Mouse (Mus musculus) gastrocnemius, postnatal 4 days (tissue): ENCODE data around the gene Gpr68. TPM values are rescaled to one million over a fixed set of nuclear protein-coding genes. Genes with fewer than 3 reads are reported as not detected.

Experiments
- DNase-seq, 2 experiments: peaks; one replicate each; pipeline ENCODE4 v3.0.0; 2021 to 2022; ENCODE audit warnings: low spot score in 2 of 2, mixed read lengths in 2 of 2
- total RNA-seq, 2 experiments: library from RNA; stranded (reverse); gene quantifications; 2 replicates each; pipeline ENCODE4 v1.2.3; 2021

Gpr68 gene
- total RNA-seq, 2 experiments from 2014 or later: 0.23 to 0.49 TPM

DNA sequence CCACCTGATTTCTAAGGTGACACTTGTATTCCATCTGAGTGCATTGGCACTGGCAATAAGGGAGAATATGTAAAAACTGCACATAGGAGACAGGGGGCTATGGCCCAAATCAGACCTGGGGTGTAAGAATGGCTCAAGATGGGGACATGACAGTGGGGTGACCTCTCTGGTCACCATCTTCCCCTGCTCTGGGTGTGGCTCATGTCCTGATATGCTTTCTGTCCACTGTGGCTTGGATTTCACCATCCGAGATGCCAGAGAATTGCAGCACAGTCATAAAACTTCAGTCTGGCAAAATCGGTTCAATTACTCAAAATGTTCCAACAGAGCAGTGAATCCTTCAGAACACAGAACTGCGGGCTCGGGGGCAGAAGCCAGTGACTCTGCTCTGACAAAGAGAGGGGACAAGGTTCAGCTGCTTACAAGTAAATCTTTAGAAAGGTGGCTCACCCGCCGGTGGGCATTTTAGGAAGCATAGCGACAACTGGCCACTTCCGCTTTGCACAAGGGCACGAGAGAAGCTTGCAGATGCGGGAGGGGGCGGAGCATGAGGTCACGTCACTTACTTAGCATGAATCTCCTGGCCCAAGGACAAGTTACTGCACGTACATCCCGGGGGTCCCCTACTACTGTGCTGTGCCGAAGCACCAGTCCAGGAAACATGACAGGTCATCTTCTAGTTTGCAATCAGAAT, 16.8 kb upstream of the Gpr68 start:
- no peak for DNase-seq

DNA sequence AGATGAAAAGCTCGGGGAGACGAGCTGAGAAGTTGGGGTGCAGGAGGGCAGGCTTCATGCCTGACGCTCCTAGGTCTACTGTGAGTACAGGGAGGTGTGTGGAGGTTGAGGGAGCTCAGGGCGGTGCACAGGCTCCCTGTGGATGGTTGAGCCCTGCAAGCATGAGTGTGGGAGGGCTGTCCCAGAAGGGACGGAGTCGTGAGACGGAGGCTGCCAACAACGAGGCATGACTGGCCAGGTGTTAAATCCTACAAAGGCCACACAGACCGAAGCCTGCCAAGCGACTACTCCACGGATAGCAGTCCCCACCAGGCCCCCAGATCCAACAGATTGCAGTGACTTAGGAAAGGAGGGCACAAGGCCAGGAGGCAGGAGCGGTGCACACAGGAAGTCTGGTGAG, 2.7 kb upstream of the Gpr68 start:
- DNase-seq: no peak

DNA sequence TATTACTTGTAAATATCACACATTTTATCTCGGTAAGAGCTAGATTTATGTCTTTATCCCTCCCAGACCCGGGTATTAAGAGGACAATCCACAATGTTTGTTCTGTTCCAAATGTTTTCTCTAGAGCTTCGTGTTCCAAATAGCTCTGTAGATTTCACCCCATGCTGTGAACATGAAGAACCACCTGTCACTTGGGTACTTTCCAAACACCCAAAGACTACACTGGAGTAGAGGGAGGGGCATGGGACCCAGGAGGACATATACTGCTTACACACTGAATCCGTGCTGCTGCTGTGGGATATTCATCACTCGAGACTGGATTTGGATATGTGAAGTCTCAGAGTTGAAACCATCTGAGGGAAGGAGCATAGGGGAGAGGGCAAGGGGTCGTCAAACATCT, 1.8 kb upstream of the Gpr68 start:
- no peak for DNase-seq

DNA sequence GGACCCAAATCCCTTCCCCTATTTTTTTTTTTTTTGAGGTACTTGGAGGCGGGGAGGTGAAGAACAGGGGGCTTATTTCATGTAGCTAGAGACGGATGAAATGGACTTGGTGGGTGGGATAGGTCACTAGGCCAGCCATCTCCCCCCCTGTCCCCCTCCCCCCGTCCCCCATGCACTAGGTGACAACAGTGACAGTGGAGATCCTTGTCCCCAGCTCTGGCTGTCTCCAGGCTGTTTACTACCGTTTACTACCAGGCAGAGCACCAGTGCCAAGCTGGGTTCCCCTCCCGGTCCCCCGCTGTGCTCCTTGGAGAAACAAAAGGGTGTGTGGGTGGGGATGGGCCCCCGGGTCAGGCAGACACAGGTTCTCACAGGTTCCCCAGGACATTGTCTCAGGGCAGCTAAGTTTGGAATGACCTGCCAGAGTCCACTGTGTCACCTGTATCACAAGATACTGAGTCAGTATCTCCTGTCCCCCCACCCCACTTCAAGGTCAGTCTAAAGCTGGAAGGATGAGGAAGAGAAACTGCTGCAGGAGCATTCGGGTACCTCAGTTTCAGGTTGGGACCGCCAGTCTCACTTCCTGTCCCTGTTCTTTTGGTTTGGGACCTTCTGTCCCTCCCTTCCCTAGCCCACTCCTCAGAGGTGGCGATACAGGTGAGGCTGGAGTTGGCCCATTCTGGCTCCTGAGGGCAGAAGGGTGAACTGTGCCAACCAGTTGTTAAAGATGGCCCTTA, 468 bp upstream of the Gpr68 start:
- DNase-seq: no peak

DNA sequence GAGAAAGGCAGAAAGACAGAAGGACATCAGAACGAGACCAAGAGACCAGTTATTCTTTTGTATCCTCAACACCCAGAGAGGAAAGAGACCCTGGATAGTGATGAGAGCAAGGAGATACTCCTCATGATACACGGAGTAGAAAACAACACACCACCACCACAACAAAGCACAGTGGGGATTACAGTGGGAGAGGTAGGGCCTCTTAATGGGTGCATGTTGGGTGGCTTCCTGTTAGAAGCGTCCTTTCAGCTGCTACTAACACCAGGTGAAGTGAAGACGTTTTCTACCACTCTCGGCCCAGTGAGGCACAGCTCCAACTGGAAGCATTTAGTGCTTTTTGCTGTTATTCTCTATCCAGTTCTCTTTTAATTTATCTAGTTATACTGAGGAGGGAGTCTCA, 1.1 kb downstream of the Gpr68 start:
- no peak for DNase-seq

DNA sequence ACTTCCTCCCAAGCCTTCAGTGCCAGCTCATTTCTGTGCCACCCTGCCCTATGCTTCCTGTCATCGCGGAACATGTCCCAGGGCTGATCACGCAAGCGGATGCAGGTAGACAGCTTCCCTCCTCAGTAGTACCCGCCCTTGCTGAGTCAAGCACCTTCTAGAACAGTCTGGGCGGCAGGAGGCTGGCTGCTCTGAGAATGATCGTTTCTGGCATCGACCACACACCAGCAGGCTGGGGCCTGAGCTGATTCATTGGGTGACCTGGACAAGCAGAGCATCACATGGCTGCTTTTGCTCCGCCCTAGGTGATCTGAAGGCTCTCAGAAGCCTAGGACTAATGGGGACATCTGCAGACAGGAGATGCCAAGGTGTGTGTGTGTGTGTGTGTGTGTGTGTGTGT, 4.2 kb downstream of the Gpr68 start:
- DNase-seq: no peak

DNA sequence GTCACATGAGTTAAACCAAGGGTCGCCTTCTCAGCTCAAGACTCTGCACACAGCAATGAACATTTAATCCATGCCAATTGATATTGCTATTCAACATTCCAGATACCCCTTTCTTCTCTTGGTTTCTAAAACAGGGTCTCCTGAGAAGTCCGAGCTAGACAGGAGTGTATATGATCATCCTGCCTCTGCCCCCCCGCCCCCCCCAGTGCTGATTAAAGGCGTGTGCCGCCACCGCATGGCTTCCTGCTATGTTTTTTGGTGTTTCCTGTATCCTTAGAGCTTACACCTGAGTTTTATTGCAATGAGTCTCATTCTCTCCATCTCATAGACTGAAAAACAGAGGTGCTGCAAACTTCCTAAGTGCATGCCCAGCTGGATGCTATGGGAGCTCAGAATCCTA, 6.6 kb downstream of the Gpr68 start:
- no peak for DNase-seq

DNA sequence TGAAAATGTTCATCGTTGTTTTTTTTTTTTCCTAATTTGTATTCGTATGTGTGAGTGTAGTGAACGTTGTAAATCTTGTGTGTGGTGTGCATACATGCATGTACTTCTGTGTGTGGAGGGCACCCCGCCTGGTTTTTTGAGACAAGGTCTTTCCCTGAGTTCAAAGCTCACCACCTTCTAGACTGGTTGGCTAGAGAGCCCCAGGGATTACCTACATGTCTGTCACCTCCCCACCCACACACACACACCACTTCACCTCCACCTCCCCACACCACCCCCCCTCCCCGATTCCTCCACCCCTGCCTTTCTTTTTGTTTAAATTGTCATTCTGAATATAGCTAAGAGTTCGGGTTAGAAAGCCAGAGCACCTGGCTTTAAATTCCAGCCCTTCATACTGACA, 7.1 kb downstream of the Gpr68 start:
- no peak for DNase-seq

DNA sequence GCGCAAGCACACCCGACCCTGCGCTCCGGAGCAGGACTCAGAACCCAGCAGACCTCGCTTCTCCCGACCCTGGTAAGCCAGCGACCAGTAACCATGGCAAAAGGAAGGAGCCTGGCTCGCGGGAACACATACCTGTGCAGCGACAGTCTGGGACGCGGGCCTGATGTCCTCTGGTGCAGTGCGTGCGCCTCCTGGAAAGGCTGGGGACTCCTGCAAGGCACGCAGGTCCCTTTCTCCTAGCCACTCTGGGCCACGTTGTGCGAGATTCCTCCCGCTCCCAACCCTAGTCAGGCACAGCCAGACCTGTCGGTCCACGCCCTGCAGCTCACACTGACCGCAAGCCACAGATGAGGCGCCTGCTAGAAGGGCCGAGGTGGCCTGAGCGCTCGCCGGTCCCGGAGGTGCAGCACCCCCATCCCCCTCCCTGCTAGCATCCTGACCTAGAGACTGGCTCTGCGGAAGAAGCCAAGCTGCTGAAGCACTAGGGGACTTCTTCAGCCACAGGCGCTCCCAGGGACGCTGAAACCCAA, 8.8 kb downstream of the Gpr68 start:
- DNase-seq: no peak

DNA sequence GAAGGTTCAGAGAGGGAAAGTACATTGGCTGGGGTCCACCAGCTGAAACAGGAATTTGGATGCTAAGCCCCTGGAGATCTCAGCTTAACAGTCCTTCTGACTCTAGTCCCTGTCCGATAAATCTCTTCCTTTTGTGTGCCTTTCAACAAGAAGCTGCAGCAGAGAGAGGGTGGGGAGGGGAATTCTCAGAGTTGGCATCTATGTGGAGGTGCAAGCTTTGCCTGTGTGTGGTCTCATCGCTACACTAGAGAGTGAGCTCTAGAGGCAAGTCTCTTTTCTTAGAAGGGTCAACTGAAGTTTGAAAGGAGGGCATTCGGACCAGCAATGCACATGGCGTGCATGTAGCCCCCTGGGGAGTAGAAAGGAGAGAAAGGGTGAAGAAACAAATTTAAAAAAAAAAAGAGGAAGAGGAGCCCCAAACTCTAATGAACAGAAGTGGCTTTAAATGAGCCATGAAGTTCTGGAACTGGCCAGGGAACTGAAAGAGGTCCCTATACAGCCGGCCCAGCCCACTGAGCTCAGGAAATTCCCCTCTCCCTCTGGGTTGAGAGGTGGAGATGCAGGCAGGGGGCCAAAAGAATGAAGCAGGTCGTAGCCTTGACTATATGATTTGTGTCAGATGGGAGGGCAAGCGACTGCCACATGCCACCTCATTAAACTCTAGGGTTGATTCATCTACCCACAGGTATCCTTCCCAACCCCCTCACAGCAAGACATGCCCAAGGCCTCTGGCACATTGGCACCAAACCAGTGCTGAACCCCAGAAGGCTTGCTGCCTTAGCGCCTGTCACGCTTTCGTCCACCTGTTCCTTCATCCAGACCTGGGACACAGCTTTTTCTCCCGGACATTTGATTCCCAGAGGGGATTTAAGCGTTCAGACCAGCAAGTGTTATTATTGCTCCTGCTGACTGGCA, 10.0 kb downstream of the Gpr68 start:
- DNase-seq: no peak

DNA sequence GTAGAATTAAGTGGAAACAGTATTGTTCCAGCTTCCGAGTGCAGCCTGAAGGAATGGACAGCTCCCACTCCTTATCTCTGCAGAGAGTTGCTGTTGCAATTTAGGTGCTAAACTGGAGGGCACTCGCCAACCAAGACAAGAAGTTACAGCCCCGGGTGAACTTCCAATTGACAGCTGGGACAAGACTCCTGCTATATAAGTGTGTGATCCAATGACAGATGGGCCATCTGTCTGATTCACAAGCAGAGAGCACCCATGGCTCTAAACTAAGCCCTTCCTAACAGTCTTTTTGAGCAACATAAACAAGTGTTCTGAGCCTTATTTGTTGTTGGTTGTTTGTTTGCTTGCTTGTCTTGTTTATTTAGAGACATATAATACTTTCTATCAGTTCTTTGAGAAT, 11.3 kb downstream of the Gpr68 start:
- no peak for DNase-seq

DNA sequence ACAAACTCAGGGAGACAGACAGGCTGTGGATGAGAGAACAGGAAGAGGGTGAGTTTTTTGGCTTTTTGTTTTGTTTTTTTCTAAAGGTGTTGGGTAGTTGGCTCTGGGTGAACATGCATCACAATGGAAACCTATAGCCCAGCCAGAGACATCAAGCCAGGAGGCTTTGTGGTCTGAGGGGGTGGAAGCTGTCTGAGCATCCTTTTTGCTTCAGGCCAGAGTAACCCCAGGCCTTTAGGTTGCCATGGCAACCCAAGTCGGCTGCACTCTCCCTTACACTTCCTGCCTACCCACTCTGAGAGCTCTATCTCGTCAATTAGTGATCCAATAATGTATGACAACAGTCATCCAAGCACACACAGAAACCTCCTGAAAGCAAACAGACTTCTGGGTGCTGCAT, 12.5 kb downstream of the Gpr68 start:
- no peak for DNase-seq

DNA sequence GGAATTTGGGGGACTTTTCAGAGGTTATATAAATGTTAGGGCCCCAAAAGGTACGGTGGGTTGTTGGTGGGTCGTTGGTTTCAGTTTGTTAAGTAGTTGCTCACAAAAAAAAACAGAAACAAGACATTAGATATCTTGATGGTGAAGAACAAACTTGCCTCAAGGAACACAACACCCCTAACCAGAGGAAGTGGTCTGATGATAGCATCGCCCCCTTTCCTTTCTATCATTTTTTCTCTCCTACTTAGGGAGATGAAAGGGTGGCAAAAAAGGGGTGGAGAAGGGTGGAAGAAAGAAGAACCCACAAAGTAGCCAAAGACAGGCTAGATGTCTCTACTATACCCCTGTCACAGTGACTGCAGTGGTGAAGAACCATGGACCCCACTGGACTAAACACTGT, 17.4 kb downstream of the Gpr68 start:
- no peak for DNase-seq

DNA sequence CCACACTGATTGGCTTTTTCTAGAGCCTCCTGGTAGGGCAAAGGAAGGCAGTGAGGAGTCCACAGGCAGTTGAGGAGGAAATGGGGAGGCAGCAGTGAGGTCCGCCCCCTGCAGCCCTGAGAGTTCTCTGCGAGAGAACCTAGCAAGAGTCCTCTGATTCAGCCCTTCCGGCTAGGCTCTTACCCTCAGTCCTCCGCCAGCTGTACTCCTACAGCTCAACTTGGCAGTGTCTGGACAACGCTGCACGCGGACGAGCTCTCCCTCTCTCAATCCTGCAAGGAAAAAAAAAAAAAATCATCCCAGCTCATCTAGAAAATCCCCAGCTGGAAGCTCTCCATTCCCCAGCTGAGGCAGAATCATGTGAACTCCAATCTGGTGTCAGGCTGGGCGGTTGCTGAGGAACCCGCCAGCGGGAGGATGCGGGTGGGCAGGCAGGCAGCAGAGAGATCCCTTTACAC, 20.2 kb downstream of the Gpr68 start:
- DNase-seq: peak in 1 of 2 experiments; percentile 50

DNA sequence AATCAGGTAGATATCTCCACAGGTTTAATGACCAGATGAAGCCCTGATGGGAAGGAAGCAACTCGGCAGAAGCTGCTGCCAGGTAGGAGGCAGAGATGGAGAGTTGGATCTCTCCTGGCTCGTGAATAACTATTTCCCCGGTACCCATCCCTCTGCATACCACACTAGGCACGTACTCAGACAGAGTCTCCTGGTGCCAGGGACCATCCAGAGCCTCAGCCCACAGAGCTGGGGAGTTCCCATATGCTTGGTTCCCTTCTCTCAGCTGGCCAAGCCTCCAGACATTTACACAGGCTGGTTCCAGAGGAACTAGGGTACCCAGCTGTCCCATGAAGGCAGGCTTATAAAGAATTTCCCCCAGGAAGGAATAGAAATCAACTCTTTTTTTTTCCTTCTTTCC, 21.1 kb downstream of the Gpr68 start:
- no peak for DNase-seq

DNA sequence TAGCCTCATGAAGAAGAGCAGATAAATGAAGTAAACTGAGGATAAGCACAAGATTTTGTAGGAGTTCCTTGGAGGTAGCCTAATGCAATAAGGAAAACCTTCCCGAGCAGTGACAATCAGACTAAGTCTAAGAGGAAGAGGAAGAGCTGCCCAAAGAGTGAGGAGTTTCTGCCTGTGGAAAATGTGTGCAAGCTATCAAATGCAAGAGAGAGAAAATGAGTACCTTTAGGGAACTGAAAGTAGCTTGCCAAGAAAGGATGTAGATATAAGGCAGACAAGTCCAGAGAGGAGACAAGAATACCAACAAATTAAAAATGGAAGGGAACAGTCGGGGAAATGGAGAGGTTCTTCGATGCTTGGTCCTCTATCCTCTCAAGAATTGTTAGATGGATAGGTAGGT, 22.4 kb downstream of the Gpr68 start:
- DNase-seq: no peak

DNA sequence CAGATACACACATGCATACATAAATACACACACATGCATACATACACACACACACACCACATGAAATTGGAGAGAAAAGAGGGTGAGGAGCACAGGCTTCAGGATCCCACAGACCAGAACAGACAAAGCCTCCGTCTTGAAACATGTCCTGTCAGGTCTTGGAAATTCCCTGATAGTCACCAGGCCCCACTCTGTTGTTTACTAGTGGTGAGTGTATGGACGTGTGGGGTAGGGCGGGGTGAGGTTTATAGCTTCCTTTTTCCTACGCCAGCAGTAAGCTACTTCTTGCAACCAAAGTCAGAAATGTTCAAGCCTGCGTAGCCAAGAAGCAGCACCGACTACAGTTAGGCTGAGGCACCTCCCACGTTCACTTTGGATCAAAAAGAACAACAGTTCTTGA, 24.8 kb downstream of the Gpr68 start:
- no peak for DNase-seq

DNA sequence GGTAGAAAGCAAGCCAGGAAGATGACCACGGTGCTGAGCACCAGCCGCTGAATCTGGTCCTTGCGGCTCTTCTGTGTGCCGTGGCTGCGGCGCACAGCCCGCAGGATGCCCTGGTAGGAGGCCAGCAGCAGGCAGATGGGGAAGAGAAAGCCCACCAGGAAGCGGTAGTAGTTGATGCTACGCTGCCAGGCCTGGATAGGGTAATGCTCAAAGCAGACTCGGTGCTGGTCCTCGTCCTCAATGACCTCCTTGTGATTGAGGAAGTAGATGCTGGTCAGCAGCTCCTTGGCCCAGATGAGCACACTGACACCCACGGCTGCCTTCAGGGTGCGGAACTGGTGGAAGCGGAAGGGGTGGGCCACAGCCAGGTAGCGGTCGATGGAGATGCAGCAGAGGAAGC, 29.4 kb downstream of the Gpr68 start:
- DNase-seq: no peak

DNA sequence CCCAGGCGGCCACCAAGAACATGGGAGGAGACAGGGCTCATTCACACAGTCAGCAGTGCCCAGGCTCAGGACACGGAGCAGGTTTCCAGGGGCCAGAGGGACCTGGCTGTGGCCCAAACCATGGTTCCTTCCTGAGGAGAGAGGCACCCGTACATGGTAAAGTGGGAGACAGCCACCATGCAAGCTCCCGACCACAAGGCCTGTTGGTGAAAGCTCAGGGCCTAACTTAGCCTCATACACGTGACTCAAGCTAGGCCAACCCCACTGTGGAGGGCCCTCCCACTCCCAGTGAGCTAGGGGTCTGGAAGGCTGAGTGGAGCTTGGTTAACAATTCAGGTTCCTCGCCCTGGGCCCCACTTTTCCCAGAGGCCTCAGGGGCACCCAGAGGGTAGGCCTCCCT, 30.1 kb downstream of the Gpr68 start:
- no peak for DNase-seq

DNA sequence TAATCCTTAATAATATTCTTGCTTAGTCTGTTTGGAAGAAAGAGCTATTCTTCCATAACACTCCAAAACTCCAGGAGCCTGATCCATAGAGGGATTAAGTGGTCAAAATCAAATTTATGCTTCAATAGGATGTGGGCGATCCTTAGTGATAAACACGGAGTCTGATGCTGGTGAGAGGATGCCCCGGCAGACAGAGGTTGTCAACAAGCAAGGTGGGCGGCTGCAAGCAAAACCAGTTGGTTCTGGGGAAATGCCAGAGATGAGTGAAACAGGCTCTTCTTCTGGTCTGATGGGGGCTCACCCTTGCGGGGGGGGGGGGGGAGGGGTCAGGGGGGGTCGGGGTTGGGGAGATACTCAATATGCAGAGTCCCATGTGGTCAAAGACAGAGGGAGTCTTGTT, 32.0 kb downstream of the Gpr68 start:
- no peak for DNase-seq

DNA sequence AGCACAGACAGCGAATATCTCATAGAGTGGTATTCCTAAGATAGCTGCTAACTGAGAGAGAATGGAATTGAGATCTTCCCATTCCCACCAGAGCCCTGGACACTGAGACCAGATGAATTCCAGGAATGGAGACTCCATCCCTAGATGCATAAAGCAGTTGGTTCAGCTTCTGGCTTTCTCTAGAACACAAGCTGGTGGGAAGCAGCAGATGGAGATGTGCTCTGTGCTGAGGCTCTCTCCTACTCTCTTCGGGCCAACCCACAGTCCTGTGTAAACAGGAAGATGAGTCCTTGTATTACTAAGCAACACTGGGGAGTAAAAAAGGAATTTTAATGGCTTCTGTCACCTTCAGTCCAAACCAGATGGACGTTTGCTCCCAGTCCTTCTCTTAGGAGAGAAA, 32.4 kb downstream of the Gpr68 start:
- no peak for DNase-seq

DNA sequence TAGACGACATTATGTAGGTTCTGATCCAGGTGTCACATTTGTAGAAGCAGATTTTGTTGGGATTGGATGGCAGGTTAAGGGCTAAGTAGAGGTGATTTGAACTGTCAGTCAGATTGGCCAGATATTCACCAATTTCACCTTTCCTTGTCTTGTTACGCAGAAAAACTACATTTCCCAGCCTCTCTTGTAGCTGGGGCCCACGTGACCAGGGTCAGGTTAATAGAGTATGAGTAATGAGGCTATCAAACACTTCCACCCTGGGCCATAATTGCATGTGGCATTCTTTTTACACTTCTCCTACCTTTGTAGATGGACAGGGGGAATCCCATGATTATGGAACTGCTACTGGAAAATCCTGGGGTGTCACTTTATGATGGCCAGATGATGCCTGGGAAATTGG, 34.4 kb downstream of the Gpr68 start:
- no peak for DNase-seq
